Mouse (Mus musculus) frontal cortex, postnatal 14 days (tissue): ENCODE measurements around the gene Ugt1a5.

ENCODE experiments used
- DNase-seq, 2 experiments: peaks; one replicate each; pipeline ENCODE4 v3.0.0; 2022; ENCODE audit warnings: low spot score in 2 of 2

Ugt1a5 gene

GRCm38 (mm10) chr1:88262255-88262654 lies 96.4 kb downstream of the Ugt1a5 start:
- DNase-seq, result no peak

- no peak for DNase-seq
Observed at GRCm38 (mm10) chr1:88262961-88263360, 97.1 kb downstream of the Ugt1a5 start.

- DNase-seq, result no peak
Observed at GRCm38 (mm10) chr1:88263778-88264177, 98.0 kb downstream of the Ugt1a5 start.

GRCm38 (mm10) chr1:88264237-88264868 lies 98.5 kb downstream of the Ugt1a5 start:
- DNase-seq, result no peak

- peak in 1 of 2 experiments; percentile 32 for DNase-seq
Observed at GRCm38 (mm10) chr1:88264869-88265240, 99.0 kb downstream of the Ugt1a5 start.

- no peak for DNase-seq
Observed at GRCm38 (mm10) chr1:88266123-88266522, 100.3 kb downstream of the Ugt1a5 start.

GRCm38 (mm10) chr1:88267489-88267888 lies 101.7 kb downstream of the Ugt1a5 start:
- DNase-seq, result peak in 1 of 2 experiments; percentile 7

- peak in 1 of 2 experiments; percentile 13 for DNase-seq
Observed at GRCm38 (mm10) chr1:88268070-88268469, 102.3 kb downstream of the Ugt1a5 start.
